Mouse (Mus musculus) lung, adult 2 months (tissue): ENCODE measurements around the gene Vangl1.

Experiments
- CTCF ChIP-seq: fragments of 200-500 bp; IDR thresholded peaks from 2 replicates; pipeline ENCODE4 v1.5.1; 2011; ENCODE audit warnings: mild to moderate bottlenecking, low read length, control low read depth; ENCODE audit not compliant: insufficient read depth
- POLR2A ChIP-seq: fragments of 200-500 bp; IDR thresholded peaks from 2 replicates; pipeline ENCODE4 v1.6.1; 2011; ENCODE audit warnings: low read depth, mild to moderate bottlenecking, control low read depth, low read length, borderline replicate concordance; ENCODE audit errors: extremely low read depth

- no peak for TF ChIP-seq POLR2A
- TF ChIP-seq CTCF, result no peak
These were observed 48.4 kb upstream of the Vangl1 start for GRCm38 (mm10) chr3:102252927-102253326.
